In the genomic region with DNA sequence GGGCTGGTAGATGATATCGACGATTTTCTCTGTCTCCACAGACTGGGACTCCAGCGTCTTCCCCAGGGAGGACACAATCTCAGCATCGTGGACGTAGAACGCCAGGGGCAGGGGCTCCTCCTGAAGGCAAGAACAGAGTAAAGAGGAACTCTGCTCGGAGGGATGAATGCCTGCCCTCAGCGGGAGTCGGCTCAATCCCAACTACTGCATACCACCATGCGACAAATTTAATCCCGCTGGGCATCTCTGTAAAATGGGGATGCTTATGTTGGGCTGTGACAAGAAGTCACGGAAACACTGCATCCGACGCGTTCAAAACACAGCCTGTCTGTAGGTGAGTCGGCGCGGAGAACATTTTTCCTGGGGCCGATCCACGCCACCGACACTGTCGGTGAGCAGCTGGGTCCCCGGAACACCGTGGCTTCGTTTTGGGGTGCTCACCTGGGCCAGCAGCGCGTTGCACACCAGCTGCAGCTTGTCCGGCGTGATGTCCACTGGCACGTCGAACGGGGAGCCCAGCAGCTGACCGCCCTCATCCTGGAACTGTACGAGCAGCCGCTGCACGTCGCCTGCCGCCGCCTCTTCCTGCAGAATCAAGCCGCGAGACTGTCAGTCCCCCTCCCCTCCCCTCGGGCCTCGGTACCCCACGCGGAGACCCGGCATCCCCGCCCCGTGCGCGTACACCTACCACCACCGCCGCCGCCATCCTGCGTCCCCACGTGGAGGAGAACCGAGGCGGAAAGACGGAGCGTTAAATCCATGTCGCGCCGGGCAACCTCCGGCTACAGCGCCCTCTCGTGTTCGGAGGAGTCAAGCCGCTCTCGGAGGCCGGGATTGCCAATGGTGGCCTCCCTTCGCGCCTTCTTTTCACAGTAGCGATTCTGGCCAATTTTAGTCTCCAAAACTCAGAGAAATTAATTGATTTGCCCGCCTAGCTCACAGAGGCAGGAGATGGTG, we compare ENCODE assay signal across 8 mouse cellular contexts. TPM values are rescaled to one million over a fixed set of nuclear protein-coding genes. Genes with fewer than 3 reads are reported as not detected.
DNase-seq lines count a peak whose midpoint lies in the region; ATAC-seq lines count a peak whose summit lies in the region.

A gene (minus strand): TSS at position 761 of the 957 bp plus-strand sequence.

- no peaks in the 10 kb centered on the region for H3K9me3 ChIP-seq in hindbrain, embryonic 15.5 days

- H3K9ac ChIP-seq in hindbrain, embryonic 15.5 days: peak within 1 kb of the TSS; percentile 80

- no peaks in the 10 kb centered on the region for H3K27me3 ChIP-seq in hindbrain, embryonic 15.5 days

- peaks cover 21% of the 10 kb centered on the region for H3K36me3 ChIP-seq in hindbrain, embryonic 15.5 days

- peak; percentile 92 for DNase-seq in R1 (ENCODE audit: low read depth, low spot score)
- peak; percentile 95 to 97 for DNase-seq in cerebellum, postnatal 25 days
- peak; percentile 93 to 94 for DNase-seq in frontal cortex, postnatal 36 days (ENCODE audit: low spot score in 2 of 2)
- DNase-seq in left cerebral cortex, adult 11 months (ENCODE audit: low spot score): peak; percentile 78
- peak; percentile 92 to 96 for DNase-seq in lung, postnatal 4 days
- DNase-seq in retina, postnatal 7 days (ENCODE audit: low read depth, low spot score): peak; percentile 82
- peak; percentile 93 for DNase-seq in urinary bladder, adult 2 months (ENCODE audit: low spot score)

- H3K4me2 ChIP-seq in hindbrain, embryonic 15.5 days: peak within 1 kb of the TSS; percentile 84

- WGBS in hindbrain, embryonic 15.5 days: 1% methylated on average over 73 of the region's 73 CpGs

- ATAC-seq in hindbrain, embryonic 15.5 days (ENCODE audit: low FRiP score, low read depth): peak; percentile 89

- peak within 1 kb of the TSS; percentile 57 for H3K27ac ChIP-seq in hindbrain, embryonic 15.5 days (replicated peaks)

- H3K4me1 ChIP-seq in hindbrain, embryonic 15.5 days (replicated peaks): peaks cover 12% of the 10 kb centered on the region

- H3K4me3 ChIP-seq in hindbrain, embryonic 15.5 days: peak within 1 kb of the TSS; percentile 87

RNA-seq across cellular contexts. Expression of the gene that starts here (rescaled TPM):
- polyA plus RNA-seq in hindbrain, embryonic 15.5 days (2015; fragmentation: Nextera tagmentation; extraction: Ambion mirVana): 33.1 and 34.4 TPM in 2 replicates
- 26.2 and 33.7 TPM in 2 replicates for polyA plus RNA-seq in urinary bladder, adult 2 months (2012; rRNA removed)

Comparison
In these comparisons a context has a peak if more than half of its experiments do, and no peak if none do; other contexts are left out.
1. Peak in every context shown above with its lines: DNase-seq, ATAC-seq, H3K4me3 ChIP-seq and H3K27ac ChIP-seq.